Mouse (Mus musculus) brain, embryonic 14.5 days (tissue): ENCODE measurements around the gene Gm28042. TPM values are rescaled to one million over a fixed set of nuclear protein-coding genes. Genes with fewer than 3 reads are reported as not detected.

Experiments
- DNase-seq: peaks from one replicate; pipeline ENCODE4 v3.0.0-alpha.2; 2011; ENCODE audit warnings: low read depth
- CTCF ChIP-seq: fragments of 200-500 bp; IDR thresholded peaks from 2 replicates; pipeline ENCODE4 v1.5.1; 2012; ENCODE audit warnings: inconsistent platforms, mild to moderate bottlenecking, moderate library complexity, borderline replicate concordance; ENCODE audit not compliant: insufficient read depth, insufficient read length; ENCODE audit errors: extremely low read depth
- POLR2A ChIP-seq: fragments of 200-500 bp; IDR thresholded peaks from 2 replicates; pipeline ENCODE4 v1.6.1; 2012; ENCODE audit warnings: mild to moderate bottlenecking, inconsistent platforms, borderline replicate concordance; ENCODE audit not compliant: poor library complexity, insufficient read depth, insufficient read length, severe bottlenecking; ENCODE audit errors: extremely low read depth
- polyA plus RNA-seq: library from polyadenylated mRNA; depleted of rRNA; stranded (reverse); fragments of >200 nt; gene quantifications from 2 replicates; pipeline ENCODE4 v1.2.3, GENCODE M21; 2012; rRNA removed

Gene Gm28042
- 24.3 and 29.6 TPM in 2 replicates for polyA plus RNA-seq

DNA sequence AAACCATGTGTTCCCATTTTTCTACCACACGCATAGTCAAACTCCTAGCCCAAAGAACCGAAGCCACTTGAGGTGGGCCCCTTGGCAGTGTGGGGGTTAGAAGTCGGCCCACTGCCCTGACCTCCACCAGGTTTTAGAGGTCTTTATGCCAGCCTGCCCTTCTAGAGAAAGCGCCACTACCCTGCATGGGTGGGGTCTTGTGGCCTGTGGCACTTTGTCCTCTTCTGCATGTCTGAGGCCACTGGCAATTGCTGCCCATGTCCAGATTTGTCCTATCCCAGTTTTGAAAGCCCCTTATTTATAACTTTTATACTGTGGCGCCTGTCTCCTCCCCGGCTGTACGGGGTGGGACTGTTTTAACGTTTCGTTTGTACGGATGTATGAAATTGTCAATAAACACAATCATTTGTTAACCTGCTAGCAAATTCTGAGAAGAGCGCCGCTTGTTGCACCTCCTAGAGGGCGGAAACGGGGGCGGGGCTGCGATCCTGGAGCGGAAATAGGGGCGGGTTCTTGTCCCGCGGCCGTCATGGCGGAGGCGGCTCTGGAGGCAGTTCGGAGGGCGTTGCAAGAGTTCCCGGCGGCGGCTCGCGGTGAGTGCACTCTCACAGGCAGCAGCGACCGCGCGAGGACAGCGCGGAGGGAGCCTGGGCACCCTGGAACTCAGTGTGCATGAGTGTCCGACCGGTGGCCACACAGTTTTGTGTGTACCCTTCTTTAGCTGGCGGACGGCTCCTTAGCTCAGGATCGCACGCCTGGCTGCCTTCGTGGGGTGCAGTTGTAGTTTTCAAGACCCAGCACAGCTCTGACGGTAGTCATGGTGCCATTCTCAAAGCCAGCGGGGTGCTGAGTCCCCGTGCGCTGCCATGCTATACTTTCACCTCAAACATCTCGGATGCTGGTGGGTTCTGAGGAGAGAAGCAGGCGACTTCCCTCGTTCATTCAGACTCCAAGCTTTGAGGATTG lies at the start of gene Gm28042, which contains the start of gene Jmjd7:
Gene Gm28042, plus strand, starts transcription at position 510 of the 966 bp plus-strand sequence.
Gene Jmjd7, plus strand, starts transcription at position 500 of the 966 bp plus-strand sequence.
- peak; percentile 95 for DNase-seq
- TF ChIP-seq CTCF (no peak), POLR2A (peak; percentile 78; the same call in 1 of the 2 replicates)

DNA sequence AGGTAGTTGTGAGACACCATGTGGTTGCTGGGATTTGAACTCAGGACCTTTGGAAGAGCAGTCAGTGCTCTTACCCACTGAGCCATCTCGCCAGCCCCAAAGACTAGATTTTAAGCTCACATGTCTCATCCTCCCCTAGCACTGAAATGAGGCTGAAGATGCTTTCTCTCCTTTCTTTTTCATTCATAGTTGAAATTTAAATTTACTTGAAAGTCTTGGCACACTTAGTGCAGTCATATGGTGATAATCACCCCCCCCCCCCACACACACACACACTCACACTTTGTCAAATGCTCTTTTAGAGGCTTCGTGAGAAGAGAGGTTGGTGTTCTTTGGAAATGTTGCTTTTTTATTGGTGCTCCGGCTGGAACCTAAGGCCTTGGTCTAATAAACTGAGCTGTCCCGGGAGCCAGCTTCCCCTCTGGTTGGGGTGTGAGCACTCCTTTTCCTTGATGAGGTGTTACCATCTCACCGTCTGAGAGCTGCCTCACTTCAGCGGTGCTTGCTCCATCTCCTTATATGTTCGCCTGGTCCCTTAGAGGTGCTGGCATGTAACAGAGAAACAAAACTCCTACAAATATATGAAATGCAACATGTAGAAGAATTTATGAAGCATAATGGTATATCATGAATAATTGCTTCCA lies 46.8 kb upstream of the Gm28042 start:
- TF ChIP-seq POLR2A = no peak
- no peak for TF ChIP-seq CTCF
- peak; percentile 18 for DNase-seq

DNA sequence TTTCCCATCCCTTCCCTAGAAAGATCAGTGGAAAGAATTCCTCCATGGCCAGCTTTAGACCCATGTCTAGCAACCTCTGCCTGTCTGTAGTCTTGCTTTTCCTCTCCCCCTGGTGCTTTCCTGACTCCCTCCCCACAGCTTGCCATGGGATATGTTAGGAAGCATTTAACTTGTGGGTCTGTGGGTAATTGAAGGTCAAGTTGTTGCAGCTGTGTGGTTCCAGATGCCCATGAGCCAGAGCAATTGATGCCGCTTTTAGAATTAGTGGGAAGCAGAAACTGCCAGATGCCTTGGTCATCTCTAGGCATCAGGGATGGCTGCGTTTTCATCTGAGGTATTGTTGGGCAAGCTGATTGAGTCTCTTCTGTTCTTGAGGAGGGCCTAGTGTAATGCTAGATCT lies 45.7 kb upstream of the Gm28042 start:
- TF ChIP-seq POLR2A = no peak
- TF ChIP-seq CTCF = no peak
- no peak for DNase-seq

DNA sequence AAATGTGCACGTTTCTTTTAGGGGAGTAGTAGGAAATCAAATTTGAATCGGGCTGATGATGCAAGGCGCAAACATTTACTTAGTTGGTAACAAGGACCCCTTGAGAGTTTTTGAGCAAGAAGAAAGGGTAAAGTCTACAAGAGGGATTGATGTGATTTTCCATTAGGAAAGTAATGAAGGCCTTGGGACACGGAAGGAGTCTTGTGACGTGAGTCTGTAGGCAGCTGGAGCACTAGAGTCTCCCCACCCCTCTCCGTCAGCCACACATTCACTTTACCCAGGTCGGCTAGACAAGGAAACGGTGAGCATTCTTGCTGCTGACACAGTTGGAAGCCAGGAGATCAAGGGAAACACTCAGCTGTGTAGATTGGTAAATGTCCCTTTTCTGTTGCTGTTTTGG lies 41.4 kb upstream of the Gm28042 start:
- DNase-seq = no peak
- TF ChIP-seq CTCF = no peak
- no peak for TF ChIP-seq POLR2A

DNA sequence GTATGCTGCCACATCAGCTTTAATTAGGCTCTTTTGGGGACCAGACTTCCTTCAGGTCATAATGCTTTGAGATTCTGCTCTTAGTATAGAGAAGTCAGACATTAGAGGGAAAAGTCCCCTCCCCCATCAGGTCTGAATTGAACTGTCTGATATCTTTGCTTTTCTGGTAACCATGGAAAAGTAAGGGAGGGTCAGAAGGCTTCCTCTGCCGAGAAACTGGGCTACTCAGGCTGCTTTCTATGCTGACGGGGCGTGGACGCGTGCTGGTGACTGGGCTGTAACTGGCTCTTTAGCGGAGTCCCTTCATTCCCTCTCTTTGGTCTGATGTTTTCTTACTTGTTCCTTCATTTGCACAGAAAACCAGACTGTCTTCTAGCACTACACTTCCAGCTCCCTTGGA lies 40.9 kb upstream of the Gm28042 start:
- TF ChIP-seq CTCF (no peak), POLR2A (no peak)
- DNase-seq = no peak

DNA sequence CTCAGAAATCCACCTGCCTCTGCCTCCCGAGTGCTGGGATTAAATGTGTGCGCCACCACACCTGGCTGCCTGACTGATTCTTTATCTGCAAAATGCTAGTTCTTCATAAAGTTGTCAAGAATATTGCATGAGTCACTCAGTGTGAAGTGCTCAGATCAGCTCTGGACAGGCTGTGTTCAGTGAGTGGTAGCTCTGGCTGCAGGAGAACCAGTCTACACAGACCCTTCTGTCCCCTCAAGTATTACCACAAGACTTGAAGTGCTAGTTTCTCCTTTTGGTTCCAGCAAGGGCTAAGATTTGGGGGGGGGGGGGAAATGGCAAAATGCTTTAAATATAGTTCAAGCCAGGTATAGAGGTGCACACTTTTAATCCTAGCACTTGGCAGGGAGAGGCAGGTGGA lies 39.9 kb upstream of the Gm28042 start:
- TF ChIP-seq POLR2A = no peak
- no peak for TF ChIP-seq CTCF

DNA sequence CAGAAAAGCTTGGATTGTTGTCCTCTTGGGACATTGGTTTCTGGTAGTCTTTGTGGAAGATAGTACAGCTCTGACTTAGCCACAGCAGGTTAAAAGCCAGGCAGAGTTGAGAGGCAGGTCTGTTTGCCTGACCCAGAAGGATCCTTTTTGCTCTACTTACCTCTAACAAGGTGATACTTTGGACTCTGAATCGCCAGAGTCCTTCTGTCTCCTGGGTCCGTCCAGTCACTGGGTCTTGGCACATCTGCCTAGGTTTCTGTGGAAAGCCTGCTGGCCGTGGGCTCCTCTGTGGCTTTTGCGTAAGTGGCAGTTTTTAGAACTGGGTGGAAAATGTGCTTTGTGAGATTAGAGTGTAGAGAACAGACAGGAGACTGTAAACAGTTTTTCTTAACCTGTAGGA lies 38.3 kb upstream of the Gm28042 start:
- no peak for TF ChIP-seq POLR2A
- no peak for TF ChIP-seq CTCF
- no peak for DNase-seq

More for the DNA sequence above, 39.9 kb upstream of the Gm28042 start:
- DNase-seq = no peak

DNA sequence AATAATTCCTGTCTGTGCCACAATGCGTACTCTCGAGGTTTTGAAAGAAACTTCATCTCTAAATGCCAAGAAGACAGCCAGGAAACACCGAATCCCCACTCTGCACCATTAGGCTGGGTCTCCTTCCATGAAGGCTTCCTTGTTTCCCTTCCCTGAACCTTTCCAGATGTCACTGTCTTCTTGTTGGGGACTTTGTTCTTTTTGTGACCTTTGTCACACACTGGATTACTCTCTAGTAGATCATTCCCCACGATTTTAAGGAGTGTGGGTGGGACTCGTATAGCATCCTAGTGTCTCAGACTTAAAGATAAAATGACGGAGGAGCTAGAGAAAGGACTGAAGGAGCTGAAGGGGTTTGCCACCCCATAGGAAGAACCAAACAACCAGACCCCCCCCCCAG lies 36.4 kb upstream of the Gm28042 start:
- TF ChIP-seq CTCF (no peak), POLR2A (no peak)
- no peak for DNase-seq

DNA sequence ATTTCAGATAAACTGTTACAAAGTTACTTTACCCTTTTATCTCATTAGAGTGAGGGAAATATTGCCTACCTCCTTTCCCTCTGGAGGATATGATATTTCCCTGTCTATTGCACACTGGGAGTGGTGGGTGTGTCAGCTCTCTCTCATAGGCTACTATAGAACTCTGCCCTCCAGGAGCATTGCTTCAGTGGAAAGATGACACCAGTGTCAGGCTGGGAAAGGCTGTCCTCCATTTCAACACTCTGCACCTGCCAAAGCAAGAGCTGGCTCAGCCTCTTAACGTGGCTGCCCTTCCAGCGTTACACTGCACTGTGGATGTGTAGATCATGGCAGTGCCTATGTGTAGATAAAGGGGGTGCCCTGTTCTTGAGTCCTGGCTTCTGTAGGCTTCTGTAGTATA lies 34.9 kb upstream of the Gm28042 start:
- no peak for DNase-seq
- TF ChIP-seq CTCF (no peak), POLR2A (no peak)

DNA sequence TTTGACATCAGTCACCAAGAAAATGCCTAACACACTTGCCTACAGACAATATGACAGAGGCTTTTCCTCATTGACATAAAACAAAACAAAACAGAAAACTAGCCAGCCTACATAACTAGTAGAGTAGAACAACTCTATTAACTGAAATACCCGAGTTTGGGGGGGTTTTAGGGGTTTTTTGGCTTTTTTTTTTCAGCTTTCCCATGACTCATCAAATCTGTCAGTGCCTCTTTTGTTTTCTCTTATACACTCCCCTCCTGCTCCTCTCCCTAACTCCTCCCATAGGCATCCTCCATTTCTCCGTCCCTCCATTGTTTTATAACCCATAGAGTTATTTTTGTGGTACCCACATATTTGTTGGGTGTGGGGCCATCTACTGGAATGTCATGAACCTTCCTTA lies 33.8 kb upstream of the Gm28042 start:
- no peak for TF ChIP-seq CTCF
- TF ChIP-seq POLR2A = no peak
- DNase-seq = no peak

DNA sequence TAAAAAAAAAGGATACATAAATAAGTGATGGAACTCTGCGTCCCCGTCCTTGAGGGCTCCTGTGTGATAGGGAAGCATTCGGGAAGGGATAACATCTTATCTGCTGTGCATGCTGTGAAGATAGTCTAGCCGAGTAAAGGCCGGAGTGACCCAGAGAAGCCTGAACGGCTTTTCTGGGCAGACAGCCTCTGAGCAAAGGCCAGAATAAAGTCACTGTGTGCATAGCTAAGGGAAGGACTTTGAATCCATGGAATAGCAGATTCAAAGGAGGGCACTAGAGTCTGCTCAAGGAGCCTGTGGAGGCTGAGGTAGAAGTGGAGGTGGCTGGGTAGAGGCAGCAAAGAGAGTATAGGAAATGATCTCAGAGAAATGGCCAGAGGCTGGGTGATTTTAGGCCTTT lies 32.5 kb upstream of the Gm28042 start:
- TF ChIP-seq POLR2A (no peak), CTCF (no peak)
- DNase-seq = no peak
